In genomic region chr10:81356991-81357844, GRCm38 (mm10) we compare ENCODE assay signal across 8 mouse cellular contexts. TPM values are rescaled to one million over a fixed set of nuclear protein-coding genes. Genes with fewer than 3 reads are reported as not detected.
DNase-seq lines count a peak whose midpoint lies in the region; ATAC-seq and TF ChIP-seq lines count a peak whose summit lies in the region.

Gene Mfsd12, plus strand, starts transcription at chr10:81357491.

- intact Hi-C loops in left cerebral cortex, postnatal 4 days (cut with DNase I) = no loop called here

- peaks cover 19% of the 10 kb centered on the region; the same call in 1 of the 2 replicates for H3K36me3 ChIP-seq in embryonic facial prominence, embryonic 10.5 days (replicated peaks)
- peaks cover 9% of the 10 kb centered on the region; the same call in 1 of the 2 replicates for H3K36me3 ChIP-seq in intestine, postnatal 0 days (ENCODE audit: control insufficient read depth, insufficient read depth)
- H3K36me3 ChIP-seq in midbrain, embryonic 11.5 days (ENCODE audit: control insufficient read depth, insufficient read depth, low read length) = no peaks in the 10 kb centered on the region

- peak; percentile 78 for ATAC-seq in intestine, postnatal 0 days
- ATAC-seq in midbrain, embryonic 11.5 days (ENCODE audit: low FRiP score) = peak; percentile 92

- DNase-seq in adrenal gland, postnatal 14 days = peak; percentile 95
- DNase-seq in embryonic facial prominence, embryonic 10.5 days (ENCODE audit: low spot score) = peak; percentile 92
- DNase-seq in gonadal fat pad, adult 2 months (ENCODE audit: low read depth) = no peak
- DNase-seq in left cerebral cortex, postnatal 4 days = peak; percentile 94
- DNase-seq in midbrain, embryonic 11.5 days (ENCODE audit: low spot score, missing footprints) = peak; percentile 98
- peak; percentile 96 for DNase-seq in right cerebral cortex, postnatal 4 days
- DNase-seq in yolk sac, embryonic 10.5 days (ENCODE audit: low spot score) = peak; percentile 87

- peak within 1 kb of the TSS; percentile 78 for H3K9ac ChIP-seq in intestine, postnatal 0 days (ENCODE audit: low read depth, low read length)
- peak within 1 kb of the TSS; percentile 78 for H3K9ac ChIP-seq in midbrain, embryonic 11.5 days (ENCODE audit: low read length)

- WGBS in embryonic facial prominence, embryonic 10.5 days = 3% methylated on average over 79 of the region's 79 CpGs
- WGBS in intestine, postnatal 0 days = 2% methylated on average over 73 of the region's 79 CpGs
- WGBS in midbrain, embryonic 11.5 days = 2% methylated on average over 79 of the region's 79 CpGs

- no peak for TF ChIP-seq CTCF in intestine, postnatal 0 days (IDR thresholded peaks at IDR 0.05; ENCODE audit: low read depth)

- peak within 1 kb of the TSS; percentile 85 for H3K4me3 ChIP-seq in embryonic facial prominence, embryonic 10.5 days
- H3K4me3 ChIP-seq in intestine, postnatal 0 days (ENCODE audit: low read depth, low read length) = peak within 1 kb of the TSS; percentile 78
- peak within 1 kb of the TSS; percentile 65 for H3K4me3 ChIP-seq in midbrain, embryonic 11.5 days (ENCODE audit: low read depth, low read length)

- H3K27me3 ChIP-seq in embryonic facial prominence, embryonic 10.5 days (replicated peaks; ENCODE audit: low read depth, poor library complexity, severe bottlenecking) = peaks cover 49% of the 10 kb centered on the region
- H3K27me3 ChIP-seq in intestine, postnatal 0 days (replicated peaks; ENCODE audit: control insufficient read depth, insufficient read depth, low read length) = no peaks in the 10 kb centered on the region
- no peaks in the 10 kb centered on the region for H3K27me3 ChIP-seq in midbrain, embryonic 11.5 days (ENCODE audit: control insufficient read depth, insufficient read depth, low read length)

- H3K4me1 ChIP-seq in embryonic facial prominence, embryonic 10.5 days = peaks cover 70% of the 10 kb centered on the region
- H3K4me1 ChIP-seq in intestine, postnatal 0 days (replicated peaks; ENCODE audit: control insufficient read depth, insufficient read depth, low read length) = peaks cover 9% of the 10 kb centered on the region
- peaks cover 25% of the 10 kb centered on the region for H3K4me1 ChIP-seq in midbrain, embryonic 11.5 days (ENCODE audit: control insufficient read depth, insufficient read depth, low read length)

- H3K27ac ChIP-seq in embryonic facial prominence, embryonic 10.5 days (replicated peaks) = peak within 1 kb of the TSS; percentile 85
- peak within 1 kb of the TSS; percentile 87 for H3K27ac ChIP-seq in intestine, postnatal 0 days (ENCODE audit: low read depth, low read length)
- no peak within 1 kb of the TSS for H3K27ac ChIP-seq in midbrain, embryonic 11.5 days (ENCODE audit: low read depth, low read length)

- no peaks in the 10 kb centered on the region for H3K9me3 ChIP-seq in embryonic facial prominence, embryonic 10.5 days
- H3K9me3 ChIP-seq in intestine, postnatal 0 days (ENCODE audit: control insufficient read depth) = no peaks in the 10 kb centered on the region
- no peaks in the 10 kb centered on the region for H3K9me3 ChIP-seq in midbrain, embryonic 11.5 days (ENCODE audit: control insufficient read depth, low read length)

- H3K4me2 ChIP-seq in intestine, postnatal 0 days (replicated peaks; ENCODE audit: low read depth) = peak within 1 kb of the TSS; percentile 95
- peak within 1 kb of the TSS; percentile 96 for H3K4me2 ChIP-seq in midbrain, embryonic 11.5 days

RNA-seq across cellular contexts. Expression of gene Mfsd12, which starts in this region (rescaled TPM):
- total RNA-seq in adrenal gland, postnatal 14 days (2021) = 15.2 and 16.3 TPM in 2 replicates
- polyA plus RNA-seq in embryonic facial prominence, embryonic 10.5 days (2016; fragmentation: Nextera tagmentation; extraction: Ambion mirVana) = 7.8 and 8.3 TPM in 2 replicates
- polyA plus RNA-seq in gonadal fat pad, adult 2 months (2012; rRNA removed) = 29.8 and 39.5 TPM in 2 replicates
- polyA plus RNA-seq in intestine, postnatal 0 days (2015; fragmentation: Nextera tagmentation; extraction: Ambion mirVana) = 29.6 and 32.8 TPM in 2 replicates
- 10 to 100 TPM; 29.6 to 29.7 TPM for total RNA-seq in left cerebral cortex, postnatal 4 days (2021)
- polyA plus RNA-seq in midbrain, embryonic 11.5 days (2014; fragmentation: Nextera tagmentation; extraction: Ambion mirVana) = 2.8 and 4.4 TPM in 2 replicates
